Mouse (Mus musculus) midbrain, embryonic 14.5 days (tissue): ENCODE results near the gene Tsr2. TPM values are rescaled to one million over a fixed set of nuclear protein-coding genes. Genes with fewer than 3 reads are reported as not detected.

ENCODE experiments used
- ATAC-seq: fragments of 200-750 bp; cut with Nextera tagmentation; 2 replicates; pipeline ENCODE4 v1.8.0; 2017; ENCODE audit warnings: moderate number of reproducible peaks, moderate library complexity; ENCODE audit not compliant: low FRiP score, low TSS enrichment
- DNase-seq: peaks from one replicate; pipeline ENCODE4 v3.0.0-alpha.2; 2015
- H3K27ac ChIP-seq: fragments of 300-500 bp; sonication (generic); replicated peaks from 2 replicates; pipeline ENCODE4 v1.5.1; 2014; ENCODE audit warnings: mild to moderate bottlenecking, low read depth, low read length, moderate library complexity
- H3K27me3 ChIP-seq: fragments of 300-500 bp; sonication (generic); 2 replicates; pipeline ENCODE4 v1.6.1; 2014; ENCODE audit warnings: low read length, control low read depth, mixed read lengths; ENCODE audit not compliant: control insufficient read depth, insufficient read depth
- H3K36me3 ChIP-seq: fragments of 300-500 bp; sonication (generic); 2 replicates; pipeline ENCODE4 v1.6.1; 2014; ENCODE audit warnings: low read length, control low read depth; ENCODE audit not compliant: control insufficient read depth, insufficient read depth
- H3K4me1 ChIP-seq: fragments of 300-500 bp; sonication (generic); 2 replicates; pipeline ENCODE4 v1.6.1; 2014; ENCODE audit warnings: mild to moderate bottlenecking, antibody characterized with exemption, low read length, control low read depth; ENCODE audit not compliant: control insufficient read depth, insufficient read depth
- H3K4me2 ChIP-seq: fragments of 300-500 bp; sonication (generic); 2 replicates; pipeline ENCODE4 v1.6.1; 2014; ENCODE audit warnings: mild to moderate bottlenecking, low read length, moderate library complexity
- H3K4me3 ChIP-seq: fragments of 300-500 bp; sonication (generic); replicated peaks from 2 replicates; pipeline ENCODE4 v1.5.1; 2014; ENCODE audit warnings: low read depth, low read length
- H3K9ac ChIP-seq: fragments of 300-500 bp; sonication (generic); replicated peaks from 2 replicates; pipeline ENCODE4 v1.6.1; 2014; ENCODE audit warnings: mild to moderate bottlenecking, low read length, moderate library complexity
- H3K9me3 ChIP-seq: fragments of 300-500 bp; sonication (generic); 2 replicates; pipeline ENCODE4 v1.6.1; 2016; ENCODE audit warnings: low read length, control low read depth, mixed read lengths; ENCODE audit not compliant: control insufficient read depth
- whole genome bisulfite sequencing: fragments of 180-500 bp; shearing (Covaris S2); extraction: QIAGEN DNeasy Blood & Tissue Kit; methylation state at CpG from one replicate; pipeline ENCODE4 v1.1.7; 2014; 5-methylcytosine and 5-hydroxymethylcytosine counted together
- polyA plus RNA-seq: library from polyadenylated mRNA; unstranded; fragments of >200 nt; fragmentation: Nextera tagmentation; extraction: Ambion mirVana; gene quantifications from 2 replicates; pipeline ENCODE4 v1.2.1, GENCODE M21; 2014

The Tsr2 gene
- polyA plus RNA-seq, result 35.5 and 38.9 TPM in 2 replicates

- WGBS, result 27% methylated on average over 35 of the region's 35 CpGs
- H3K9ac ChIP-seq, result peak within 1 kb of the TSS; percentile 53
- H3K27ac ChIP-seq, result peak within 1 kb of the TSS; percentile 60
- H3K9me3 ChIP-seq, result no peaks in the 10 kb centered on the region
- ATAC-seq (peak; percentile 90), DNase-seq (peak; percentile 89)
- H3K27me3 ChIP-seq, result no peaks in the 10 kb centered on the region
- H3K36me3 ChIP-seq, result no peaks in the 10 kb centered on the region
- H3K4me3 ChIP-seq, result peak within 1 kb of the TSS; percentile 59
- peaks cover 5% of the 10 kb centered on the region; the same call in 1 of the 2 replicates for H3K4me1 ChIP-seq
- H3K4me2 ChIP-seq, result peak within 1 kb of the TSS; percentile 59
Observed at GRCm38 (mm10) chrX:151096171-151097058, at the start of gene Tsr2. Gene Tsr2, minus strand, starts transcription at chrX:151096543.

GRCm38 (mm10) chrX:151132785-151133184 is 36.4 kb upstream of the Tsr2 start:
- ATAC-seq, result no peak
- no peak overlapping the region for H3K4me2 ChIP-seq
- 32% methylated on average over 10 of the region's 10 CpGs for WGBS
- peak; percentile 43 for DNase-seq
- H3K27ac ChIP-seq, result no peak overlapping the region
- no peaks in the 10 kb centered on the region for H3K27me3 ChIP-seq
- no peak overlapping the region for H3K9ac ChIP-seq
- H3K4me1 ChIP-seq, result no peaks in the 10 kb centered on the region
- no peak overlapping the region for H3K4me3 ChIP-seq
- no peaks in the 10 kb centered on the region for H3K9me3 ChIP-seq
- H3K36me3 ChIP-seq, result no peaks in the 10 kb centered on the region

- ATAC-seq (no peak), DNase-seq (peak; percentile 3)
- Histone ChIP-seq H3K4me3 (no peak overlapping the region), H3K9me3 (no peaks in the 10 kb centered on the region), H3K9ac (no peak overlapping the region), H3K4me1 (no peaks in the 10 kb centered on the region), H3K27me3 (no peaks in the 10 kb centered on the region), H3K36me3 (no peaks in the 10 kb centered on the region), H3K27ac (no peak overlapping the region), H3K4me2 (no peak overlapping the region)
- 78% methylated on average over 3 of the region's 3 CpGs for WGBS
Observed at GRCm38 (mm10) chrX:151130493-151130892, 34.1 kb upstream of the Tsr2 start.

- 45% methylated on average over 2 of the region's 2 CpGs for WGBS
- Histone ChIP-seq H3K4me2 (no peak overlapping the region), H3K27me3 (no peaks in the 10 kb centered on the region), H3K4me3 (no peak overlapping the region), H3K4me1 (no peaks in the 10 kb centered on the region), H3K27ac (no peak overlapping the region), H3K9ac (no peak overlapping the region), H3K36me3 (no peaks in the 10 kb centered on the region), H3K9me3 (no peaks in the 10 kb centered on the region)
- no peak for DNase-seq
- no peak for ATAC-seq
Observed at GRCm38 (mm10) chrX:151123933-151124332, 27.6 kb upstream of the Tsr2 start.

GRCm38 (mm10) chrX:151117432-151117831 is 21.1 kb upstream of the Tsr2 start:
- Histone ChIP-seq H3K9ac (no peak overlapping the region), H3K4me2 (no peak overlapping the region), H3K36me3 (no peaks in the 10 kb centered on the region), H3K4me3 (no peak overlapping the region), H3K9me3 (no peaks in the 10 kb centered on the region), H3K27me3 (no peaks in the 10 kb centered on the region), H3K4me1 (no peaks in the 10 kb centered on the region), H3K27ac (no peak overlapping the region)
- ATAC-seq (no peak), DNase-seq (peak; percentile 56)
- WGBS, result 12% methylated on average over 2 of the region's 2 CpGs

GRCm38 (mm10) chrX:151116795-151117194 is 20.5 kb upstream of the Tsr2 start:
- H3K27me3 ChIP-seq, result no peaks in the 10 kb centered on the region
- whole genome bisulfite sequencing, result 14% methylated on average over 7 of the region's 7 CpGs
- H3K9me3 ChIP-seq, result no peaks in the 10 kb centered on the region
- no peak overlapping the region for H3K4me3 ChIP-seq
- ATAC-seq (no peak), DNase-seq (peak; percentile 64)
- H3K27ac ChIP-seq, result no peak overlapping the region
- no peaks in the 10 kb centered on the region for H3K4me1 ChIP-seq
- no peak overlapping the region for H3K9ac ChIP-seq
- no peak overlapping the region for H3K4me2 ChIP-seq
- no peaks in the 10 kb centered on the region for H3K36me3 ChIP-seq

GRCm38 (mm10) chrX:151107301-151108067 is 11.1 kb upstream of the Tsr2 start:
- Histone ChIP-seq H3K4me2 (no peak overlapping the region), H3K4me3 (no peak overlapping the region), H3K9me3 (no peaks in the 10 kb centered on the region), H3K9ac (no peak overlapping the region), H3K36me3 (no peaks in the 10 kb centered on the region), H3K4me1 (no peaks in the 10 kb centered on the region), H3K27me3 (no peaks in the 10 kb centered on the region), H3K27ac (peak overlapping the region; percentile 61)
- WGBS, result 44% methylated on average over 7 of the region's 7 CpGs
- peak; percentile 55; the same call in 1 of the 2 replicates for ATAC-seq
- peak; percentile 45 for DNase-seq

GRCm38 (mm10) chrX:151087418-151087817 is 8.9 kb downstream of the Tsr2 start:
- H3K36me3 ChIP-seq, result peaks cover 50% of the 10 kb centered on the region
- H3K9ac ChIP-seq, result no peak overlapping the region
- H3K4me1 ChIP-seq, result no peaks in the 10 kb centered on the region
- DNase-seq (no peak), ATAC-seq (no peak)
- 79% methylated on average over 1 of the region's 1 CpGs for WGBS
- H3K9me3 ChIP-seq, result no peaks in the 10 kb centered on the region
- no peak overlapping the region for H3K4me2 ChIP-seq
- H3K4me3 ChIP-seq, result no peak overlapping the region
- no peaks in the 10 kb centered on the region for H3K27me3 ChIP-seq
- no peak overlapping the region for H3K27ac ChIP-seq
